Mouse (Mus musculus): ENCODE measurements around the gene Spns2. TPM values are rescaled to one million over a fixed set of nuclear protein-coding genes. Genes with fewer than 3 reads are reported as not detected.
A peak's percentile ranks its signal among the peaks of the same experiment; 100 is the strongest.

Spns2 gene
- total and polyA plus RNA-seq, 2 experiments from 2014 or later = 7.0 to 66.0 TPM

DNA sequence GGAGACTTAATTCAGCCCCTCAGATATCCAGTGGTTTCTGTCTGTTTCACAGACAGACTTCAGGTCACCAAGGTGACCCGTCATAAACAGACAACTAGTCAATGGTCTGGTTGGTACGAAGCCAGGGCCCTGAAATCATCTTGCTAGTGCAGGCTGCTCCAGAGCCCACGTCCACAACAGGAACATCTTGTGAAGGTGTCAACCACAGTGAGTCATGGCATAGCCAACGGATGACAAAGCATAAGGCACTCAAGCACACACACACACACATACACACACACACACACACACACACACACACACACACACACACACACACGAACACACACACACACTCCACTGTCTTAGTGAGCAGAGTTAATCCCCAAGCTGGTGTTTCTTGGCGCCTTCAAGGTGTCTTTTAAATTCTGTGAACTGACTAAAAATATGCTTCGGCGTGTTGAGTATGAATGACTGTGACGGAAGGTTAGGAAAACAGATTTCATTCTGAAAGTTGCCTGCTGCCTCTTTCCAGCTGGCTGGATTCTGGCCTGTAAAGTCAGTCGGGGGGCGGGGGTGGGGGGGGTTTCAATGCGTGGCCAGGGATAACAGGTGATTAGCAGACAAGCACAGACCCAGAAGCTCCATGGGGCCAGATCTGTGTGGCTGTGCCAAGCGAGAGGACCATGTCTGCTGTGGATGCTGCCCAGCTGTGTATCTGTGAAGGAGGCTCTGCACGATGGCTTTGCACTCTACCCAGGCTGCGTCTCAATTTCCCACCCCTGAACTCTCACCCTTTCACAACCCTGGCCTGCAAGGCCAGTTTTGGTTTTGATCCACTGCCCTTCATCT, 1.6 kb upstream of the Spns2 start:
- Histone ChIP-seq H3K4me3 (ENCODE audit: low read length) (no peak overlapping the region), H3K27ac (no peak overlapping the region), H3K27me3 (ENCODE audit: insufficient read depth, low read length) (no peaks in the 10 kb centered on the region), H3K36me3 (ENCODE audit: insufficient read depth, low read length) (no peaks in the 10 kb centered on the region), H3K4me2 (ENCODE audit: low read depth, low read length) (no peak overlapping the region), H3K9ac (replicated peaks; ENCODE audit: low read length) (no peak overlapping the region), H3K4me1 (ENCODE audit: insufficient read depth, low read length) (peaks cover 9% of the 10 kb centered on the region; the same call in 1 of the 2 replicates), H3K9me3 (ENCODE audit: low read length) (no peaks in the 10 kb centered on the region)
- no peak for TF ChIP-seq CTCF (IDR thresholded peaks at IDR 0.05; ENCODE audit: low read depth)
- no peak for ATAC-seq
- 45% methylated on average over 15 of the region's 15 CpGs for WGBS
- no peak for DNase-seq (ENCODE audit: low spot score)

DNA sequence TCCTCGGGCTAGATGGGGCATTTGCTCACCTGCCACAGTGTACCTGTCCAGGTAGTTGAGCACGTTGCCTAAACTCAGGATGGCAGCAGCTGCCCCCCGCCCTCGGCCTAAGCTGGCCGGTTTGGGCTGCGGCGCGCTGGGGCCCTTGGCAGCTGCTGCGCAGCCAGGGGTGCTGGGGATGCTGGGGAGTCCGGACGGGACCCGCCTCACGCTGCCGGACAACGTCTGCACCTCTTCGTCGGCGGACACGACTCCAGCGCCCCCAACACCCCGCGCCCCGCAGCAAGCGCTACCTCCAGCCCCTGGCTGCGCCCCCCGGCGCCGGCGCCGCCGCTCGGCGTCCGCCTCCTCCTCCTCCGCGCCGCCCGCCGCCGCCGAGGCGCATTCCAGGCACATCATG, 307 bp downstream of the Spns2 start:
- Histone ChIP-seq H3K9me3 (ENCODE audit: low read length) (no peaks in the 10 kb centered on the region), H3K4me1 (ENCODE audit: insufficient read depth, low read length) (peaks cover 19% of the 10 kb centered on the region), H3K4me3 (ENCODE audit: low read length) (peak overlapping the region; percentile 73), H3K9ac (replicated peaks; ENCODE audit: low read length) (peak overlapping the region; percentile 85), H3K4me2 (ENCODE audit: low read depth, low read length) (peak overlapping the region; percentile 77), H3K27ac (peak overlapping the region; percentile 79), H3K36me3 (ENCODE audit: insufficient read depth, low read length) (no peaks in the 10 kb centered on the region), H3K27me3 (ENCODE audit: insufficient read depth, low read length) (no peaks in the 10 kb centered on the region)
- DNase-seq (ENCODE audit: low spot score) = no peak
- no peak; the same call in 1 of the 2 replicates for ATAC-seq
- 1% methylated on average over 26 of the region's 42 CpGs for WGBS
- no peak for TF ChIP-seq CTCF (IDR thresholded peaks at IDR 0.05; ENCODE audit: low read depth)

DNA sequence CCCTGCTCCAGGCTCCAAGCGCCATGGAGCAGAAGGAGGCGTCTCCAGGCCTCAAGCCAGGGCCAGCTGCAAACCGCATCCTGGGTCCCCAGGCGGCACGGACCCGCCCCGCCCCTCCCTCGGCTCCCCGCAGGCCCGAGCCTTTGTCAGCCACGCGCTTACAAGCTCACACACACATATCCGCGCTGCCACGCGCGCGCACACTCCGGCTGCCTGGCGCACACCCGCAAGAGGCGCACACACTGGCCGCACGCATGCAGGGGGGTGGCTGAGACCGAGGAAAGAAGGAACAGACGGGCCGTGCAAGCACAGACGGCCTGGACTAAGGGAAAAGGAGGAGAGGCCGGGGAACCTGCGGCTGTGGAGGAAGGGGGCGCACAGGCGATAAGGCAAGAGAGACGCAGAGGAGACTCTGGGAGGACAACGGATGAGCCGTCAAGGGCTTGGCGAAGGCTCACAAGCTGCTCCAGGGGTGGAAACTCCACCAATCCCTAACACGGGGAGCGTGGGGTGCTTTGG, 892 bp downstream of the Spns2 start:
- H3K36me3 ChIP-seq (ENCODE audit: insufficient read depth, low read length) = no peaks in the 10 kb centered on the region
- no peaks in the 10 kb centered on the region for H3K27me3 ChIP-seq (ENCODE audit: insufficient read depth, low read length)
- H3K9me3 ChIP-seq (ENCODE audit: low read length) = no peaks in the 10 kb centered on the region
- H3K27ac ChIP-seq = peak overlapping the region; percentile 79
- under 1% methylated on average over 38 of the region's 38 CpGs for WGBS
- ATAC-seq = peak; percentile 72
- H3K4me1 ChIP-seq (ENCODE audit: insufficient read depth, low read length) = peaks cover 19% of the 10 kb centered on the region
- H3K9ac ChIP-seq (replicated peaks; ENCODE audit: low read length) = peak overlapping the region; percentile 85
- H3K4me2 ChIP-seq (ENCODE audit: low read depth, low read length) = peak overlapping the region; percentile 77
- peak; percentile 36 for TF ChIP-seq CTCF (IDR thresholded peaks at IDR 0.05; ENCODE audit: low read depth)
- peak; percentile 84 for DNase-seq (ENCODE audit: low spot score)
- peak overlapping the region; percentile 73 for H3K4me3 ChIP-seq (ENCODE audit: low read length)

DNA sequence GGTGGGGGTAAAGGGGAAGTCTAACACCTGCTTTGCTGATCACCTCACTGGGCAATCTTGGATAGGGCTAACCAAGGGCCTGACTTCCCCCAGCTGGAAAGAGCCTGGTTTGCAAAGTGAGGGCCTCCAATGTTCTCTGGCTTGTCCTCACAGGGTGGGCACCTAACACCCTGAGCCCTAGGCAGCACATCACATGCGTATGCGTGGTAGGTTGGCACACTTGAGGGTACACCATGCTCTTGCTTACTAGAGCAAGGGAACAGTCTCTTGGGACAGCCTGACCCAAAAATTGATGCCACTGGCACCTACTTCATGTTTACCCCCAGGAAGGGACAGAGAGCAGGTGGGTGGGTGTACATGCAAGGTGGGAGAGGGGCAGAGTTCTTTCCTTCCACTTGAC, 2.0 kb downstream of the Spns2 start:
- H3K9ac ChIP-seq (replicated peaks; ENCODE audit: low read length) = peak overlapping the region; percentile 85; the same call in 1 of the 2 replicates
- no peaks in the 10 kb centered on the region for H3K27me3 ChIP-seq (ENCODE audit: insufficient read depth, low read length)
- H3K4me2 ChIP-seq (ENCODE audit: low read depth, low read length) = peak overlapping the region; percentile 77
- ATAC-seq (no peak), DNase-seq (ENCODE audit: low spot score) (no peak)
- no peaks in the 10 kb centered on the region for H3K9me3 ChIP-seq (ENCODE audit: low read length)
- H3K36me3 ChIP-seq (ENCODE audit: insufficient read depth, low read length) = no peaks in the 10 kb centered on the region
- H3K4me1 ChIP-seq (ENCODE audit: insufficient read depth, low read length) = peaks cover 19% of the 10 kb centered on the region
- H3K27ac ChIP-seq = no peak overlapping the region
- 83% methylated on average over 2 of the region's 2 CpGs for WGBS
- H3K4me3 ChIP-seq (ENCODE audit: low read length) = peak overlapping the region; percentile 73
- TF ChIP-seq CTCF (IDR thresholded peaks at IDR 0.05; ENCODE audit: low read depth) = no peak

DNA sequence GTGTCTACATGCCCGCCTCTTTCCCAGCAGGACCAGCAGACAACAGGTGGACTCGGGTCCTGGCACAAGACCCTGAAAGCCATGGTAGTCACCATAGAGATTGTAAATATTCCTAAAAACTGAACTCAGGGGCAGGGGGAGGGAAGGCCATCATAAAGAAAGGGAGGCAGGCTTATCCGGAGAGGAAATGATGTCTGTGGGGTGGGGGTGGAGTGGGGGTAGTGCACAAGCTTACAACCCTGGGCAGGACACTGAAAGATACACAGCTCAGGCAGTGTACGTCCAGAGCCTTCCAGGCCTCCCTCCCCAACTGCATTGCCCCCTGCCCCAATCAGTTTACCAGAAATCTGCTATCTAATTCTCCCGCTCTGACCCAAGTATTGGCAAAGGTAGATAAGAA, 2.5 kb downstream of the Spns2 start:
- no peak for ATAC-seq
- Histone ChIP-seq H3K4me2 (ENCODE audit: low read depth, low read length) (peak overlapping the region; percentile 77), H3K36me3 (ENCODE audit: insufficient read depth, low read length) (no peaks in the 10 kb centered on the region), H3K9me3 (ENCODE audit: low read length) (no peaks in the 10 kb centered on the region), H3K4me1 (ENCODE audit: insufficient read depth, low read length) (peaks cover 19% of the 10 kb centered on the region), H3K4me3 (ENCODE audit: low read length) (0 out of 2 replicates have a peak overlapping the region, but pooled peaks have one; percentile 73), H3K27me3 (ENCODE audit: insufficient read depth, low read length) (no peaks in the 10 kb centered on the region), H3K27ac (no peak overlapping the region), H3K9ac (replicated peaks; ENCODE audit: low read length) (no peak overlapping the region)
- 52% methylated on average over 5 of the region's 5 CpGs for WGBS
- no peak for DNase-seq (ENCODE audit: low spot score)
- no peak for TF ChIP-seq CTCF (IDR thresholded peaks at IDR 0.05; ENCODE audit: low read depth)

DNA sequence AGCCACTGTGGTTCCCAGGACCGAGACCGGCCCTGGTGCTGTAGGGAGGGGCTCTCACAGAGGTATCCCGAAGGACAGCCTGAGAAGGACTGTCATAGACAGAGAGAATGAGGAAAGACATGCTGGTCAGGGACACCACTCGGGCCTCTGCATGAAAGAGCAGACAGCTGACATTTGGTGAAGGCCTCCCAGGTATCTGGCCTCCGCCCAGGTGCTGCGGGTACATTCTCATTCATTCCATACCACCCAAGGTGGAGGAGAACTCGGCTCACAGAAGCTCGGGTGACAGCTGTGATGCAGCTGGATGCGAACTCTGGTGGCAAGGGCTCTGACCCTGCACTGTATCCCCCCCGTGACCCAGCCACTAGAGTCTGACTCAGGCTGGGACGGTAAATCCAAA, 3.7 kb downstream of the Spns2 start:
- Histone ChIP-seq H3K4me2 (ENCODE audit: low read depth, low read length) (no peak overlapping the region), H3K36me3 (ENCODE audit: insufficient read depth, low read length) (no peaks in the 10 kb centered on the region), H3K9me3 (ENCODE audit: low read length) (no peaks in the 10 kb centered on the region), H3K27ac (0 out of 2 replicates have a peak overlapping the region, but pooled peaks have one; percentile 7), H3K4me1 (ENCODE audit: insufficient read depth, low read length) (peaks cover 19% of the 10 kb centered on the region), H3K4me3 (ENCODE audit: low read length) (no peak overlapping the region), H3K9ac (replicated peaks; ENCODE audit: low read length) (no peak overlapping the region), H3K27me3 (ENCODE audit: insufficient read depth, low read length) (no peaks in the 10 kb centered on the region)
- DNase-seq (ENCODE audit: low spot score) (no peak), ATAC-seq (no peak)
- WGBS = 63% methylated on average over 11 of the region's 11 CpGs
- no peak for TF ChIP-seq CTCF (IDR thresholded peaks at IDR 0.05; ENCODE audit: low read depth)

DNA sequence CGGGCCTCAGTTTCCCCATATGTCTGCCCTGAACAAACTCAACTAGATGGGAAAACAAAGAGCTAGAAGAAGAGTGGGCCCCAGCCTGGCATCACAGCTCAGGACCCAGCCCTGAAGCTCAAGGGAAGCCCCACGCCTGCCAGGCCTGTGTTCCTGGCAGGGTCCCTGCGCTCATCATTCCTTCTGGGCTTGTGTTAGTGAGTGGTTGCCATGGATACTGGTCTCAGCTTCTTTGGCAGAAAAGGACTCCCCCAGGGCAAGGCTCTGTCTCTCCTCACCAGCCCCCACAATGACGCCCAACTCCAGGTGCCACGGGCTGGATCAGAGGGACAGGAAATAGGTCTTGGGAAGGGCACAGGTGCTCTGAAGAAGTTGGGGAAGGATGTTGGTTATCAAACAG, 4.5 kb downstream of the Spns2 start:
- Histone ChIP-seq H3K4me1 (ENCODE audit: insufficient read depth, low read length) (peaks cover 19% of the 10 kb centered on the region), H3K4me3 (ENCODE audit: low read length) (no peak overlapping the region), H3K27ac (0 out of 2 replicates have a peak overlapping the region, but pooled peaks have one; percentile 7), H3K9ac (replicated peaks; ENCODE audit: low read length) (no peak overlapping the region), H3K4me2 (ENCODE audit: low read depth, low read length) (no peak overlapping the region), H3K36me3 (ENCODE audit: insufficient read depth, low read length) (no peaks in the 10 kb centered on the region), H3K27me3 (ENCODE audit: insufficient read depth, low read length) (no peaks in the 10 kb centered on the region), H3K9me3 (ENCODE audit: low read length) (no peaks in the 10 kb centered on the region)
- no peak for TF ChIP-seq CTCF (IDR thresholded peaks at IDR 0.05; ENCODE audit: low read depth)
- ATAC-seq (no peak), DNase-seq (ENCODE audit: low spot score) (peak; percentile 74)
- WGBS = 24% methylated on average over 5 of the region's 5 CpGs
